Mouse (Mus musculus): ENCODE data around the gene Hinfp.
"Not testable (repeated sequence)": the region's sequence is repeated elsewhere in the genome, so short reads cannot be mapped to it uniquely, and the experiment has no call there.

DNA sequence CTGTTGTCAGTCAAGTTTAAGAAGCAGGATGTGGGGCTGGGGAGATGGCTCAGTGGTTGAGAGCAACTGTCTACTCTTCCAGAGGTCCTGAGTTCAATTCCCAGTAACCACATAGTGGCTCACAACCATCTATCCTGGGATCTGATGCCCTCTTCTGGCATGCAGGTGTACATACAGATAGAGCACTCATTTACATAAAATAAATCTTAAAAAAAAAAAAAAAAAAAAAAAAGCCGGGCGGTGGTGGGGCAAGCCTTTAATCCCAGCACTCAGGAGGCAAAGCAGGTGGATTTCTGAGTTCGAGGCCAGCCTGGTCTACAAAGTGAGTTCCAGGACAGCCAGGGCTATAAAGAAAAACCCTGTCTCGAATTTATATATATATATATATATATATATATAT lies 18.2 kb upstream of the Hinfp start:
- not testable (repeated sequence) for TF ChIP-seq CTCF (IDR thresholded peaks at IDR 0.05; ENCODE audit: control insufficient read depth, insufficient read depth, low read length); POLR2A (IDR thresholded peaks at IDR 0.05; ENCODE audit: borderline replicate concordance, control insufficient read depth, low read depth, low read length)

Data from bone marrow, adult 2 months (tissue).